Mouse (Mus musculus) A20 (cell line): Measurements from ENCODE around the gene Shisa6.

ENCODE experiments used
- DNase-seq: peaks from one replicate; pipeline ENCODE4 v3.0.0-alpha.2; 2011; ENCODE audit warnings: low read depth, low spot score

The Shisa6 gene

GRCm38 (mm10) chr11:66525371-66526045 lies at the start of gene Shisa6:
TSS of gene Shisa6 (minus strand) at chr11:66525964.
- no peak for DNase-seq

DNA sequence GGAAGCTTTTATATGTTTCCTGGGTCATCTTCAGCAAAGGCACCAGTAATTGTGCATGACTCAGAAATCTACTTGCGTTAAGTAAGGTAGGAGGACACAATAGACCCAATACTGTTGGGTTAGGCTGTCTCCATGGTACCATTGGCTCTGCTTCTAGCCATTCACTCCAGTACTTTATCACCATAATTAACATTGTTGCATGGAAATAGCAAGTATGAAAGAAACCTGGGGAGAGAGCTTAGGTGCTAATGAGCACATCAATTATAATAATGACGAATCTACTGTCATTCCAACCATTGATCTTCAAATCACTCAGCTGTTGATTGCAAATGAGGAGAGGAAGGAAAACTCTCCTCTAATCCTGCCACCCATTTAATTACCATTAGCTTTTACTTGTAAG lies 48.1 kb upstream of the Shisa6 start:
- DNase-seq = no peak

DNA sequence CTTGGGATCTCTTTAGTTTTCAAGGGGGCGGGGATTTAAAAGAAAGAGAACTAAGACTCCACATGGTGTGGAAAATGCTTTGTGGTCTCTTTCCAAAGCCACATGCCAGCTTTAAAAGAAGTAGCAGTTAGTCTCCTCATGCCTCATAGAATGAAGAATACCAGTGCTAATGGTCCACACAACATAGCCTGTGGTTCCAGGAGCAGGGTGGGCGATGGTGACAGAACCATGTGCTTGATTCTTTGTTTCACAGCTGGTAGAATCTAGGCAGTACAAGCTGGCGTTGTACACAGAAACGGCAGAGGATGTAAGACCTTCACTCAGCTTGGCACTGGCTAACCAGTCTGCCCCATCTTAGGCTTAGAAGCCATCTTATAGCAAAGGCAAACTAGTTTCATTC lies 43.3 kb upstream of the Shisa6 start:
- no peak for DNase-seq

- no peak for DNase-seq
These were observed 42.6 kb upstream of the Shisa6 start for GRCm38 (mm10) chr11:66568386-66568791.

- DNase-seq = no peak
These were observed 41.6 kb upstream of the Shisa6 start for GRCm38 (mm10) chr11:66567382-66567781.

DNA sequence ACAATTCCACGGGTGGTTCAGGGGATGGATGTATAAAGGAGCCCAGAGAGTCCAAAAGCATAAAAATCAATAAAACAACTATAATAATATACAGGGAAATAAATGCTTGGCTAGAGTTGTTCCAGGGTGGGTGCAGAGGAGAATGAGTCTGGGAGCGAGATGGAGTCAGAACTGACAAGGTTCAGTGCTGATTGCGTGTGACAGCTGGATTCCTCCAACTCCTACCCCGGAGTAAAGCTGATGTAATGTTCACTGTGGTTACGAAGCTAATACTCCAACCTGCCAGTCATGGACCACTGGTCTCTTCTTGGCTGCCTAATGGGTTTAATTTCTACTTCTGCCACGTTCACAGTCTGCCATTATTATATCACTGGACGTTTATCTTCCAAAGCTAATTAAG lies 36.5 kb upstream of the Shisa6 start:
- DNase-seq = no peak

DNA sequence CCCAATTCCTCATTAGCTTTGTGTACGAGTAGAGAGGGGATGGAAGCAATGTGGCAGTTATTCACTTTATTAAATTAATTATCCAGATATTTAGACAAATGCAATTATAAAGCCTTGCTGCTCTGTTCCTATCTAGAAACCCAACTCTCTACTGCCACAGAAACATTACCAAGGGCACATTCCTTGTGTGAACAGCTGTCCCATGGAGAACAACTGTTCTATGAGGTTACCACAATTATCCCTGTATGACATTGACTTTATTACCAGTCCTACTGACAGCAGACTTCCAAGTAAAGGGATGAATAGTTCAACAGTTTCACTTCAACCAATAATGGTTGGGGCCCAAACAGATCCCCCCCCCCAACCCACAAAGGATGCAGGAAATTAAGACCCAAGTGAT lies 12.1 kb upstream of the Shisa6 start:
- no peak for DNase-seq

- DNase-seq = no peak
These were observed 10.1 kb upstream of the Shisa6 start for GRCm38 (mm10) chr11:66535866-66536265.

- no peak for DNase-seq
These were observed 9.4 kb upstream of the Shisa6 start for GRCm38 (mm10) chr11:66535156-66535555.

GRCm38 (mm10) chr11:66534291-66534690 lies 8.5 kb upstream of the Shisa6 start:
- DNase-seq = no peak

- DNase-seq = no peak
These were observed 2.4 kb upstream of the Shisa6 start for GRCm38 (mm10) chr11:66528146-66528545.

- DNase-seq = no peak
These were observed 1.6 kb upstream of the Shisa6 start for GRCm38 (mm10) chr11:66527343-66527742.

DNA sequence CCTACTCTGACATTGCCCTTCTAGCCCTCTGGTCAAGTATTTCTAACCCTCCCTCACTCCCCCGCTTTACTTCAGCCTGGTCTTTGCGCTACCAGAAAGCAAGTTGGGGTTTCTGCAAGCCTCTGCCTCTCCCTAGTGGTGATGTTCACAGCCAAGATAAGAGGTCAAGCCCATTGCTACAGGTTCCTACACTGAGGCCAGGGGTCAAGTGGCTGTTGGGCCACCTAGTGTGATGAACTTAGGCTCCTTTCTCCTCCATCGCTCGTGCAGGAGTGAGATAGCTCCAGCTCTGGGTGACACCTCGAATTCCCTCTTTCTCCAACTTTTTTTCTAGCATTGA lies 1.2 kb upstream of the Shisa6 start:
- no peak for DNase-seq

DNA sequence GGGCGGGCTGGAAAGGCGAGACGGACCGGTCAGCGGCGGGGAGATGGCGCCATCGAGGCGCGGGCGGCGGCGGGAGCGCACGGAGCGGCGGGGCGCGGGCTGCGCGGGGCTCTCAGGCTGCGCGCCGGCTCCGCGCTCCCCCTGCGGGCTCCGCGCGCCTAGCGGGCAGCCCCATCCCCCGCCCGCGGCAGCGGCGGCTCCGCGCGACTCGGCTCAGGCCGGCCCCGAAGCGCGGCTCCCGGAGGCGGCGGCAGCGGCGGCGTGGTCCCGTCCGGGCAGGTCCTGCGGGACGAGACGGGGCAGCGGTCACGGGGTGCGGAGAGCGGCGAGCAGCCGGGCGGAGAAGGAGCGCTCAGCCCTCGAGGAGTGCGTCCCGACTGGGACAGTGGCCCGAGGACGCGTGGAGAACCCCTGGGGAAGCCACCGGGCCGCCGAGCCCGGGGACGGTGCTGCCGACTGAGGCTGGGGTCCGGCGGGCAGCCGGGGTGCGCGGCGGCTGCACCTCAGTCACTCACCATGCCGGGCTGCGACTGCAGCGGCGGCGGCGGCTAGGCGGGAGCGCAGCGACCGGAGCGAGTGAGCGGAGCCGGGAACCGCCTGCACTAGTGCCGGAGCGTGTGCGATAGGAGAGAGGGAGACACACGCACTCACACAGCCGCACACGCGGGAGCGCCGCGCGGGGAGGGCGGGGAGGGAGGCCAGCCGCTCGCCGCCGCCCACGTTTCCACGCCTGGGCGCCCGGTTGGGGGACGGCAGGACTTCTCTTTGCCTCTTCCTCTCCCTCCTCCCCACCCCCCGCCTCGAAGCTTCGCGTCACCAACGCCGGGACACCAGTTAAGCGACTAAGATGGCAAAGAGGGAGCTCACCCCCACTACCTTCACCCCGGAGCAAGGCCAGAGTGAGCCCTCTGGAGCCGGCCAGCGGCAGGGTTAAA lies 549 bp upstream of the Shisa6 start:
- DNase-seq = no peak

GRCm38 (mm10) chr11:66524251-66524650 lies 1.5 kb downstream of the Shisa6 start:
- DNase-seq = no peak

DNA sequence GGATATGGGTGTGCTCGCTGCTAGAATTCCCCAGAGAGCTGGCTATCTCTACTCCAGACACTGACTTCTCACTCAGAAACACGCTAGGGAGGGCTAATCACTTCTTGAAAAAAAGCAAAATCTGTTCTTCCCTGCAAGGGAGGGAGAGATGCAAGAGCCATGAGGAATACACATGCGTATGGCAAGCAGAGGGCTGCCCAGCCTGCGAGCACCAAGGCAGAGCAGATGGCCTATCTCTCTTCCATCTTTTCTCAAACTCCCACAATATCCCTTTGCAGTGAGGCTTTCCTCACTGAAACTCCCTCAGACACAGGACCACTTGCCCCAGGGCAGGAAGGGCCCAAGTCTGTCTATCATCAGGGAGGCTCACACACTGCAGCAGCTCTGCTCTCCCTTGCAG lies 3.4 kb downstream of the Shisa6 start:
- DNase-seq = no peak

DNA sequence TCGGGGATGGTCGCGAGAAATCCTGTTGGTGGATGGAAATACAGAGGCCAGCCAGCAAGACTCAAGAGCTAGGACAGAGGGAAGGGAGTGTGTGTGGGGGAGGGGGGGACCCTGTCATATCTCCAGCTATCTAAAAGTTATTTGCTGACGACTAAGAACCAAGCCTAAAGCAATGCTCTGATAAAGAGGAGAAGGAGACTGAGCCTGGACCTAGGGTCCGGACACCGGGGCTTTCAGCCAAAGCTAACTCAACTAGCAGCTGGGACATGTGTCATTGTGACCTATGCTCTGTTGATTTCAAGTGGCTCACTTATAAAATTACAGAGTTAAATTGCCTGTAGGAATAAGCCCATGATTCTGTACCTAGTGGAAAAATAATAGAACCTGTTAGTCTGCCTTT lies 6.4 kb downstream of the Shisa6 start:
- DNase-seq = no peak

DNA sequence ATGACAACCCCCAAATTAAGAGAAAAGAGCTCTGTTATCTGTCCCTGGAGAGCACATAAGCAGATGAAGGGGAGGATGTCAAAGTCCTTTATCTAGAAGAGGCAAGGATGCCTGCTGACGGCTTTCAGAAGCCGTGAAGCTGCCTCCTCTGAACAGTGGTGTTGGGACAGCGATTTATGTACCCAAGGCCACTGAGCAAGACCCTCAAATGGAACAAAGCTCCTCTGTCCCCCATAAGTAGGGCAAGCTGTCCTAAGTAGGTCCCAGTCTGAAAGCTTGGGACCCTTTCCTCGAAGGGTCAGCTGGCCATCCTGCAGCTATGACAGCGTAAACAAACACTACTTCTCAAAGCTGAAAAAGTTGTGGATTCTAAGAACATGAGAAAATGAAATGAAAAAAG lies 11.4 kb downstream of the Shisa6 start:
- DNase-seq = no peak

GRCm38 (mm10) chr11:66500951-66501350 lies 24.8 kb downstream of the Shisa6 start:
- DNase-seq = no peak

- DNase-seq = no peak
These were observed 26.8 kb downstream of the Shisa6 start for GRCm38 (mm10) chr11:66498857-66499445.

DNA sequence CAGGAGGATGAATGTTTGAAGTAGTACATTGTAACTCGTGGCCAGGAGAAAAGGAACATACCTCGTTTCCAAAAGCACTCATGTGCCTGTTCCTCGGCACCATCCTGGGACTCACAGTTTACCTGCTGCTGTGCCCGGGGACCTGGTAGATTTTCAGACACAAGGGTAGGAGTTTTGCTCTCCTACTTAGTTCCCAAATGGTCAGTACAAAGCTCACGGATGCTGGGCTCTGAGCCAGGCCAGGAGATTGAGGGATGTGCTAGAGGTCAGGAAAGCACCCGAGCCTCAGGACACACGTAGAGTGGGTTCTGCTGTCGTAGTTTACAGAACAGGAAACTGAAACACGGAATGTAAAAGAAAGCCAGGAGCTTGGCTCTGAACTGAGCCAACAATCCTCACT lies 29.5 kb downstream of the Shisa6 start:
- DNase-seq = no peak

GRCm38 (mm10) chr11:66494391-66494790 lies 31.4 kb downstream of the Shisa6 start:
- DNase-seq = no peak

DNA sequence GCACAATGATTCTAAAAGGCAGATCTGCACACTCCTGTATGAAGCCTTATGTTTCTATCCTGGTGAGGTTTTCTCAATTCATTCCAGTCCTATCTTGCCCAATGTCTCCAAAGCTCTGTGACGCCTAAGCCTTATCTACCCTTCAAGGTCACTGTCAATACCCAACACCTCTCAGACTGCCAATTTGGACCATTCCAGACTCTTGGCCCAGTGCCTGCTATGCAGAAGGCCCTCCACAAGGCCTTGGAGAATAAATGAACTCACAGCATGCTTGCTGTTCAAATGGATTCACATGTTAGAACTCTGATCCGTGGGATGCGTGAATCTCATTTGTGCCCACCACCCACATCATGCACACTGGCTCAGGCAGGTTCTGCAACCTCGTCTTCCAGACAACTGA lies 38.0 kb downstream of the Shisa6 start:
- DNase-seq = no peak
